Mouse (Mus musculus): Measurements from ENCODE around the gene Ccdc65.

GRCm38 (mm10) chr15:98747296-98747695 lies 39.3 kb downstream of the Ccdc65 start:
- no peak for TF ChIP-seq CTCF (IDR thresholded peaks at IDR 0.05; ENCODE audit: borderline replicate concordance, insufficient read depth, low read depth, low read length)
- TF ChIP-seq POLR2A (IDR thresholded peaks at IDR 0.05; ENCODE audit: borderline replicate concordance, insufficient read depth, low read length): no peak

All from cerebellum, adult 2 months (tissue).